ENCODE assay signal across 7 mouse cellular contexts in the genomic region with DNA sequence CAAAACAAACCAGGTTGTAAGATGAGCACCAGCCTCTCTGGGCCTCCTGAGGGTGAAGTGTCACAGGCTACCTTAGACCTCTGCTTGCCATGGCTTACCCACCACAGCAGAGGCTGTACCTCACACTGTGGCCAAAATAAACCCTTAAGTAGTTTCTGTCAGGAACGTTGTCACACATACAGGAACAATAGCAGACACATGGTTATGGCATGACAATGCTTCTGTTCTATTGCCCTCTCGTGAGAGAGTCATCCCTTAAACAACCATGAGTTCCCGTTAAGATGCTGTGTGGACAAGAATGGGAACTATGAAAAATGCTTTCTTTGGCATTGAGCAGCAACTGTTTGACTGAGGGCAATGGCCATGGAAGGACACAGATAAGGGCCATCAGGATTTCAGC. TPM values are rescaled to one million over a fixed set of nuclear protein-coding genes. Genes with fewer than 3 reads are reported as not detected.
A peak's percentile ranks its signal among the peaks of the same experiment; 100 is the strongest.
DNase-seq lines count a peak whose midpoint lies in the region; ATAC-seq and TF ChIP-seq lines count a peak whose summit lies in the region.

TSS of gene Galnt11 (plus strand) at position 301 of the 400 bp plus-strand sequence.

- H3K9ac ChIP-seq in hindbrain, embryonic 11.5 days (ENCODE audit: low read depth, low read length): peak within 1 kb of the TSS; percentile 74
- H3K9ac ChIP-seq in liver, embryonic 15.5 days: peak within 1 kb of the TSS; percentile 54

- H3K9me3 ChIP-seq in hindbrain, embryonic 11.5 days (ENCODE audit: control insufficient read depth, low read length): no peaks in the 10 kb centered on the region
- no peaks in the 10 kb centered on the region for H3K9me3 ChIP-seq in liver, embryonic 15.5 days (replicated peaks)

- DNase-seq in spleen, adult 2 months (ENCODE audit: low read depth in 1 of 2, low spot score in 2 of 2): no peak
- DNase-seq in spleen, postnatal 36 days (ENCODE audit: low spot score in 2 of 2): no peak
- no peak for DNase-seq in hindbrain, embryonic 11.5 days (ENCODE audit: low spot score)
- DNase-seq in retina, embryonic 14.5 days (ENCODE audit: low spot score): no peak
- DNase-seq in natural killer cell, adult 2 months (ENCODE audit: low spot score in 2 of 2): no peak

- TF ChIP-seq POLR2A in spleen, adult 2 months (IDR thresholded peaks at IDR 0.05; ENCODE audit: low read depth, low read length): no peak
- no peak for TF ChIP-seq POLR2A in embryonic fibroblast, embryonic 13.5 days (IDR thresholded peaks at IDR 0.05; ENCODE audit: low read depth, low read length)

- H3K4me3 ChIP-seq in spleen, adult 2 months (ENCODE audit: extremely low read depth, insufficient read depth, insufficient read length): peak within 1 kb of the TSS; percentile 78
- peak within 1 kb of the TSS; percentile 71; the same call in 1 of the 2 replicates for H3K4me3 ChIP-seq in embryonic fibroblast, embryonic 13.5 days (ENCODE audit: insufficient read depth, low read length)
- H3K4me3 ChIP-seq in hindbrain, embryonic 11.5 days (ENCODE audit: low read depth, low read length): peak within 1 kb of the TSS; percentile 60
- peak within 1 kb of the TSS; percentile 62 for H3K4me3 ChIP-seq in liver, embryonic 15.5 days (replicated peaks)

- no peak for TF ChIP-seq CTCF in spleen, adult 2 months (IDR thresholded peaks at IDR 0.05; ENCODE audit: extremely low read depth, insufficient read depth, insufficient read length, insufficient replicate concordance)
- TF ChIP-seq CTCF in embryonic fibroblast, embryonic 13.5 days (IDR thresholded peaks at IDR 0.05; ENCODE audit: borderline replicate concordance, insufficient read depth, low read length): no peak

- peak within 1 kb of the TSS; percentile 90 for H3K27ac ChIP-seq in spleen, adult 2 months (ENCODE audit: insufficient read depth, low read length)
- H3K27ac ChIP-seq in embryonic fibroblast, embryonic 13.5 days (ENCODE audit: insufficient read depth, low read length): no peak within 1 kb of the TSS
- H3K27ac ChIP-seq in hindbrain, embryonic 11.5 days (ENCODE audit: low read depth, low read length): peak within 1 kb of the TSS; percentile 69; the same call in 1 of the 2 replicates
- peak within 1 kb of the TSS; percentile 61; the same call in 1 of the 2 replicates for H3K27ac ChIP-seq in liver, embryonic 15.5 days (replicated peaks)

- no peak for ATAC-seq in hindbrain, embryonic 11.5 days (ENCODE audit: low FRiP score)
- ATAC-seq in liver, embryonic 15.5 days (ENCODE audit: insufficient read depth): no peak

- H3K36me3 ChIP-seq in spleen, adult 2 months (ENCODE audit: control insufficient read depth, insufficient read depth, low read length): no peaks in the 10 kb centered on the region
- no peaks in the 10 kb centered on the region for H3K36me3 ChIP-seq in hindbrain, embryonic 11.5 days (ENCODE audit: control insufficient read depth, insufficient read depth, low read length)
- H3K36me3 ChIP-seq in liver, embryonic 15.5 days (replicated peaks): no peaks in the 10 kb centered on the region

- WGBS in spleen, adult 2 months: 88% methylated on average over 3 of the region's 3 CpGs
- 83% methylated on average over 3 of the region's 3 CpGs for WGBS in hindbrain, embryonic 11.5 days
- WGBS in liver, embryonic 15.5 days (ENCODE audit: insufficient replicate concordance): 58% methylated on average over 3 of the region's 3 CpGs

- peaks cover 5% of the 10 kb centered on the region for H3K4me1 ChIP-seq in spleen, adult 2 months (ENCODE audit: control insufficient read depth, insufficient read depth, insufficient read length)
- no peaks in the 10 kb centered on the region for H3K4me1 ChIP-seq in embryonic fibroblast, embryonic 13.5 days (ENCODE audit: control insufficient read depth, insufficient read depth, low read length)
- H3K4me1 ChIP-seq in hindbrain, embryonic 11.5 days (replicated peaks; ENCODE audit: control insufficient read depth, insufficient read depth, low read length): no peaks in the 10 kb centered on the region
- 0 out of 2 replicates have a peak, but pooled peaks cover 4% of the 10 kb centered on the region for H3K4me1 ChIP-seq in liver, embryonic 15.5 days (replicated peaks)

- H3K27me3 ChIP-seq in spleen, adult 2 months (ENCODE audit: control insufficient read depth, insufficient read depth, low read length): no peaks in the 10 kb centered on the region; the same call in 1 of the 2 replicates
- no peaks in the 10 kb centered on the region for H3K27me3 ChIP-seq in hindbrain, embryonic 11.5 days (ENCODE audit: control insufficient read depth, insufficient read depth, low read length)
- peaks cover 30% of the 10 kb centered on the region for H3K27me3 ChIP-seq in liver, embryonic 15.5 days

- H3K4me2 ChIP-seq in hindbrain, embryonic 11.5 days (replicated peaks; ENCODE audit: low read depth, low read length): peak within 1 kb of the TSS; percentile 55
- peak within 1 kb of the TSS; percentile 71 for H3K4me2 ChIP-seq in liver, embryonic 15.5 days

RNA-seq across cellular contexts. Expression of gene Galnt11, which starts in this region (rescaled TPM):
- polyA plus RNA-seq in spleen, adult 2 months (2012; rRNA removed): 9.9 and 11.4 TPM in 2 replicates
- 22.0 and 23.3 TPM in 2 replicates for polyA plus RNA-seq in embryonic fibroblast, embryonic 13.5 days (2011; ENCODE audit: insufficient read length, low read depth, missing spikeins)
- 39.9 and 44.9 TPM in 2 replicates for polyA plus RNA-seq in hindbrain, embryonic 11.5 days (2014; fragmentation: Nextera tagmentation; extraction: Ambion mirVana)
- polyA plus RNA-seq in liver, embryonic 15.5 days (2015; fragmentation: Nextera tagmentation; extraction: Ambion mirVana): 10.7 and 14.0 TPM in 2 replicates
